ENCODE assay signal across 8 mouse cellular contexts in the genomic region with DNA sequence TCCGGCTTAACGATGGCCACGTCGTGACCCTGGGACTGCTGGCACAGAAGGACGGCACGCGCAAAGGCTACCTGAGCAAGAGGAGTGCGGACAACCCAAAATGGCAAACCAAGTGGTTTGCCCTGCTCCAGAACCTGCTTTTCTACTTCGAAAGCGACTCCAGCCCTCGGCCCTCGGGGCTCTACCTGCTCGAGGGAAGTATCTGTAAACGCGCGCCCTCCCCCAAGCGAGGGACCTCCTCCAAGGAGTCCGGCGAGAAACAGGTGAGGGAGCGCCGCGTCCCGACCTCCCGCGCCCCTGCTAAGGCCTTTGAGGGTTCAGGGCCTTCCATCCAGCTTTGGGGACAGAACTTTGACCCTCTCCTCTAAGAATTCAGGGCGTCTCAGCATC. TPM values are rescaled to one million over a fixed set of nuclear protein-coding genes. Genes with fewer than 3 reads are reported as not detected.
DNase-seq lines count a peak whose midpoint lies in the region; ATAC-seq lines count a peak whose summit lies in the region.

No protein-coding gene starts in this region.

- H3K4me3 ChIP-seq in heart, embryonic 16.5 days (ENCODE audit: low read length): peak overlapping the region; percentile 61
- H3K4me3 ChIP-seq in brown adipose tissue, adult 24 weeks (ENCODE audit: insufficient read depth, low read depth, low read length): peak overlapping the region; percentile 23
- H3K4me3 ChIP-seq in hindbrain, embryonic 12.5 days: peak overlapping the region; percentile 51
- H3K4me3 ChIP-seq in midbrain, embryonic 14.5 days (replicated peaks; ENCODE audit: low read depth, low read length): peak overlapping the region; percentile 42

- no peaks in the 10 kb centered on the region for H3K36me3 ChIP-seq in heart, embryonic 16.5 days (ENCODE audit: control insufficient read depth, insufficient read depth)
- no peaks in the 10 kb centered on the region for H3K36me3 ChIP-seq in hindbrain, embryonic 12.5 days
- no peaks in the 10 kb centered on the region for H3K36me3 ChIP-seq in midbrain, embryonic 14.5 days (ENCODE audit: control insufficient read depth, insufficient read depth, low read length)

- no peaks in the 10 kb centered on the region for H3K9me3 ChIP-seq in heart, embryonic 16.5 days (replicated peaks; ENCODE audit: control insufficient read depth, low read length)
- no peaks in the 10 kb centered on the region for H3K9me3 ChIP-seq in hindbrain, embryonic 12.5 days (replicated peaks)
- H3K9me3 ChIP-seq in midbrain, embryonic 14.5 days (ENCODE audit: control insufficient read depth, low read length): no peaks in the 10 kb centered on the region

- peak overlapping the region; percentile 98 for H3K4me2 ChIP-seq in heart, embryonic 16.5 days (ENCODE audit: low read depth, low read length)
- H3K4me2 ChIP-seq in hindbrain, embryonic 12.5 days (replicated peaks): peak overlapping the region; percentile 88
- H3K4me2 ChIP-seq in midbrain, embryonic 14.5 days (ENCODE audit: low read length): peak overlapping the region; percentile 64

- WGBS in heart, embryonic 16.5 days: under 1% methylated on average over 26 of the region's 26 CpGs
- under 1% methylated on average over 26 of the region's 26 CpGs for WGBS in hindbrain, embryonic 12.5 days
- WGBS in midbrain, embryonic 14.5 days: under 1% methylated on average over 26 of the region's 26 CpGs

- H3K4me1 ChIP-seq in heart, embryonic 16.5 days (ENCODE audit: control insufficient read depth, insufficient read depth, low read length): peaks cover 17% of the 10 kb centered on the region
- no peaks in the 10 kb centered on the region for H3K4me1 ChIP-seq in brown adipose tissue, adult 24 weeks (ENCODE audit: control insufficient read depth, insufficient read depth, insufficient read length, low read length)
- peaks cover 26% of the 10 kb centered on the region for H3K4me1 ChIP-seq in hindbrain, embryonic 12.5 days
- H3K4me1 ChIP-seq in midbrain, embryonic 14.5 days (ENCODE audit: control insufficient read depth, insufficient read depth, low read length): peaks cover 14% of the 10 kb centered on the region; the same call in 1 of the 2 replicates

- H3K27me3 ChIP-seq in heart, embryonic 16.5 days (ENCODE audit: control insufficient read depth, insufficient read depth, low read length): peaks cover 84% of the 10 kb centered on the region
- peaks cover 87% of the 10 kb centered on the region for H3K27me3 ChIP-seq in hindbrain, embryonic 12.5 days
- H3K27me3 ChIP-seq in midbrain, embryonic 14.5 days (ENCODE audit: control insufficient read depth, insufficient read depth, low read length): peaks cover 67% of the 10 kb centered on the region

- intact Hi-C loops in heart, postnatal 25 days (cut with DNase I): no loop called here

- DNase-seq in heart, postnatal 25 days (ENCODE audit: low spot score): no peak
- no peak for DNase-seq in midbrain, embryonic 14.5 days
- DNase-seq in layer of hippocampus, adult 9-10 months (ENCODE audit: low spot score): no peak
- no peak for DNase-seq in ovary, postnatal 14 days (ENCODE audit: low spot score)

- no peak overlapping the region for H3K27ac ChIP-seq in heart, embryonic 16.5 days (ENCODE audit: low read length)
- no peak overlapping the region for H3K27ac ChIP-seq in brown adipose tissue, adult 24 weeks (replicated peaks; ENCODE audit: low read depth, low read length)
- no peak overlapping the region for H3K27ac ChIP-seq in hindbrain, embryonic 12.5 days
- no peak overlapping the region for H3K27ac ChIP-seq in midbrain, embryonic 14.5 days (replicated peaks; ENCODE audit: low read depth, low read length)

- no peak for ATAC-seq in heart, embryonic 16.5 days (replicated peaks; ENCODE audit: extremely low read depth, insufficient read depth, low FRiP score)
- ATAC-seq in hindbrain, embryonic 12.5 days (ENCODE audit: low FRiP score): peak; percentile 18; the same call in 1 of the 2 replicates
- no peak for ATAC-seq in midbrain, embryonic 14.5 days (ENCODE audit: low FRiP score, low TSS enrichment)
- no peak for ATAC-seq in frontal cortex, adult (ENCODE audit: low TSS enrichment)

- H3K9ac ChIP-seq in heart, embryonic 16.5 days (ENCODE audit: low read length): no peak overlapping the region
- no peak overlapping the region for H3K9ac ChIP-seq in hindbrain, embryonic 12.5 days
- H3K9ac ChIP-seq in midbrain, embryonic 14.5 days (replicated peaks; ENCODE audit: low read length): 0 out of 2 replicates have a peak overlapping the region, but pooled peaks have one; percentile 10

RNA-seq across cellular contexts. Expression of gene Rasgrf1, which starts 0.3 kb away (rescaled TPM):
- 0.11 and 0.20 TPM in 2 replicates for polyA plus RNA-seq in heart, embryonic 16.5 days (2015; fragmentation: Nextera tagmentation; extraction: Ambion mirVana)
- total RNA-seq in heart, postnatal 25 days (2021): under 1 TPM in 1 of 2 experiments, not detected in 1; 0.06 TPM
- polyA plus RNA-seq in brown adipose tissue, adult 24 weeks (2012; ENCODE audit: insufficient read depth, insufficient read length, missing spikeins): not detected in 2 replicates
- polyA plus RNA-seq in hindbrain, embryonic 12.5 days (2016; fragmentation: Nextera tagmentation; extraction: Ambion mirVana): 0.84 and 0.90 TPM in 2 replicates
- 3.5 and 4.5 TPM in 2 replicates for polyA plus RNA-seq in midbrain, embryonic 14.5 days (2014; fragmentation: Nextera tagmentation; extraction: Ambion mirVana)
